Mouse (Mus musculus): ENCODE measurements around the gene Fam19a5.

DNA sequence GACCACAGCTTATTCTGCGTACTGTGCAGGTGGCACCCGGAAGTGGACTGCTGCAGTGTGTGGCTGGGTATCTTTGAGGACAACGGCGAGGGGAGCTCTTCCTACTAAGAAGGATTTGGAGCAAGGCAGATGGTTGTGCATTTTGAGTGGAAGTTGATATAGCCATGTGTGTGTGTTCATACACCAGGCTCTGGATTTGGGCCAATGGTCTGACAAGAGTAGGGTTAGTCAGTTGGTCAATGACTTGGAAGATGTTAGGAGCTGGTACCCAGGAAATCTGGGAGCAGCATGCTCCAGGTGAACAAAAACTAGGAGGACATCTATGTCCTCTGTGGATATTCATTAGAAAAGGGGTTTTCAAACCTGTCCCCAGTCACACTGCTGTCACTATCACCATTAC is 33.2 kb upstream of the Fam19a5 start:
- TF ChIP-seq CTCF (IDR thresholded peaks at IDR 0.05; ENCODE audit: extremely low read depth, insufficient read length, insufficient replicate concordance, low read depth, low read length) (no peak), POLR2A (IDR thresholded peaks at IDR 0.05; ENCODE audit: low read depth, low read length) (no peak)
